ENCODE assay signal across 9 mouse cellular contexts in genomic region chr1:23656302-23656701, GRCm38 (mm10).
DNase-seq lines count a peak whose midpoint lies in the region; ATAC-seq and TF ChIP-seq lines count a peak whose summit lies in the region.
"Had no signal": no experiment of that assay in that cellular context is flagged by ENCODE, and none has a peak within 500 bp of the region (broad histone marks: within the 10 kb centered on the region; RNA-seq: fewer than 3 reads in every experiment).

No protein-coding gene starts in this region.

- H3K4me3 ChIP-seq in forebrain, embryonic 10.5 days = no peak overlapping the region
- no peak overlapping the region for H3K4me3 ChIP-seq in heart, embryonic 11.5 days (ENCODE audit: low read depth, low read length)
- no peak overlapping the region for H3K4me3 ChIP-seq in heart, adult 2 months

- H3K9ac ChIP-seq in heart, embryonic 11.5 days (ENCODE audit: low read depth, low read length) = no peak overlapping the region
- H3K9ac ChIP-seq in heart, adult 2 months (ENCODE audit: low read depth, low read length) = no peak overlapping the region

- no peak for ATAC-seq in heart, embryonic 11.5 days (replicated peaks; ENCODE audit: insufficient number of reproducible peaks, low FRiP score, low TSS enrichment)

- no peak overlapping the region for H3K4me2 ChIP-seq in heart, embryonic 11.5 days

- H3K4me1 ChIP-seq in forebrain, embryonic 10.5 days = peaks cover 9% of the 10 kb centered on the region; the same call in 1 of the 2 replicates
- H3K4me1 ChIP-seq in heart, embryonic 11.5 days (ENCODE audit: control insufficient read depth, insufficient read depth, low read length) = no peaks in the 10 kb centered on the region
- H3K4me1 ChIP-seq in heart, adult 2 months (ENCODE audit: control insufficient read depth, insufficient read depth, low read length) = no peaks in the 10 kb centered on the region

- 49% methylated on average over 12 of the region's 12 CpGs for WGBS in forebrain, embryonic 10.5 days
- 74% methylated on average over 12 of the region's 12 CpGs for WGBS in heart, embryonic 11.5 days (ENCODE audit: insufficient replicate concordance)
- WGBS in heart, adult 2 months = 78% methylated on average over 12 of the region's 12 CpGs

- peak; percentile 29 for DNase-seq in retina, postnatal 1 day
- no peak for DNase-seq in retina, embryonic 14.5 days (ENCODE audit: low spot score)
- peak; percentile 15 for DNase-seq in forebrain, embryonic 10.5 days (ENCODE audit: extremely low spot score, low spot score)
- peak; percentile 28 to 62 for DNase-seq in layer of hippocampus, adult 8-10 months (ENCODE audit: low spot score in 2 of 2)
- DNase-seq in liver = no peak
- no peak for DNase-seq in heart, adult 2 months
- no peak for DNase-seq in spleen, postnatal 4 days (ENCODE audit: low spot score in 2 of 2)

- TF ChIP-seq EP300 in heart, adult 2 months (IDR thresholded peaks at IDR 0.05; ENCODE audit: insufficient read depth, low read depth, low read length) = no peak

- no peaks in the 10 kb centered on the region for H3K36me3 ChIP-seq in forebrain, embryonic 10.5 days (replicated peaks)
- H3K36me3 ChIP-seq in heart, embryonic 11.5 days (ENCODE audit: control insufficient read depth, insufficient read depth, low read length) = no peaks in the 10 kb centered on the region
- H3K36me3 ChIP-seq in heart, adult 2 months (ENCODE audit: control insufficient read depth, insufficient read depth, low read length) = no peaks in the 10 kb centered on the region

- no peaks in the 10 kb centered on the region for H3K79me2 ChIP-seq in heart, adult 2 months (replicated peaks; ENCODE audit: control insufficient read depth, insufficient read depth, low read length)

- no peak for TF ChIP-seq POLR2A in heart, adult 2 months (IDR thresholded peaks at IDR 0.05; ENCODE audit: insufficient read depth, low read depth, low read length)

- intact Hi-C loops in heart, adult 2 months (cut with DNase I) = no loop called here

- H3K27me3 ChIP-seq in forebrain, embryonic 10.5 days (ENCODE audit: poor library complexity, severe bottlenecking) = no peaks in the 10 kb centered on the region
- no peaks in the 10 kb centered on the region for H3K27me3 ChIP-seq in heart, embryonic 11.5 days (ENCODE audit: control insufficient read depth, insufficient read depth, low read length)
- no peaks in the 10 kb centered on the region for H3K27me3 ChIP-seq in heart, adult 2 months (ENCODE audit: control insufficient read depth, insufficient read depth, low read length)

- H3K27ac ChIP-seq in forebrain, embryonic 10.5 days = no peak overlapping the region
- H3K27ac ChIP-seq in heart, embryonic 11.5 days (ENCODE audit: low read depth, low read length) = no peak overlapping the region
- no peak overlapping the region for H3K27ac ChIP-seq in heart, adult 2 months
- H3K27ac ChIP-seq: macrophage had no signal

- no peak for TF ChIP-seq CTCF in heart, adult 2 months (IDR thresholded peaks at IDR 0.05)

- no peaks in the 10 kb centered on the region for H3K9me3 ChIP-seq in forebrain, embryonic 10.5 days
- no peaks in the 10 kb centered on the region for H3K9me3 ChIP-seq in heart, embryonic 11.5 days (replicated peaks; ENCODE audit: control insufficient read depth, low read length)

Comparison
In these comparisons a context has a peak if more than half of its experiments do, and no peak if none do; other contexts are left out.
1. DNase-seq: peak in retina, postnatal 1 day (single experiment), forebrain, embryonic 10.5 days (single experiment) and layer of hippocampus, adult 8-10 months (2 of 2); none in retina, embryonic 14.5 days (single experiment), liver (single experiment), heart, adult 2 months (0 of 2) and spleen, postnatal 4 days (0 of 2).